Mouse (Mus musculus) ovary, postnatal 14 days (tissue): ENCODE data around the gene Nr1h4.
"Not testable (repeated sequence)": the region's sequence is repeated elsewhere in the genome, so short reads cannot be mapped to it uniquely, and the experiment has no call there.

Source experiments
- DNase-seq: peaks from one replicate; pipeline ENCODE4 v3.0.0; 2022; ENCODE audit warnings: low spot score

Nr1h4 gene

GRCm38 (mm10) chr10:89532929-89533727 is at the start of gene Nr1h4:
Gene Nr1h4 (minus strand): TSS chr10:89533585.
- DNase-seq, result peak; percentile 21

GRCm38 (mm10) chr10:89578801-89579200 is 45.4 kb upstream of the Nr1h4 start:
- DNase-seq, result no peak

GRCm38 (mm10) chr10:89577666-89578065 is 44.3 kb upstream of the Nr1h4 start:
- DNase-seq, result no peak

GRCm38 (mm10) chr10:89573421-89573820 is 40.0 kb upstream of the Nr1h4 start:
- no peak for DNase-seq

- DNase-seq, result no peak
Measured at GRCm38 (mm10) chr10:89572946-89573345, 39.6 kb upstream of the Nr1h4 start.

- DNase-seq, result no peak
Measured at GRCm38 (mm10) chr10:89567391-89567790, 34.0 kb upstream of the Nr1h4 start.

- no peak for DNase-seq
Measured at GRCm38 (mm10) chr10:89565301-89566022, 32.1 kb upstream of the Nr1h4 start.

- no peak for DNase-seq
Measured at GRCm38 (mm10) chr10:89562113-89562512, 28.7 kb upstream of the Nr1h4 start.

GRCm38 (mm10) chr10:89559351-89559750 is 26.0 kb upstream of the Nr1h4 start:
- DNase-seq, result no peak

GRCm38 (mm10) chr10:89554885-89555284 is 21.5 kb upstream of the Nr1h4 start:
- not testable (repeated sequence) for DNase-seq

- DNase-seq, result not testable (repeated sequence)
Measured at GRCm38 (mm10) chr10:89553855-89554254, 20.5 kb upstream of the Nr1h4 start.

- no peak for DNase-seq
Measured at GRCm38 (mm10) chr10:89553015-89553414, 19.6 kb upstream of the Nr1h4 start.

GRCm38 (mm10) chr10:89551657-89552056 is 18.3 kb upstream of the Nr1h4 start:
- no peak for DNase-seq

GRCm38 (mm10) chr10:89548028-89548427 is 14.6 kb upstream of the Nr1h4 start:
- DNase-seq, result no peak

GRCm38 (mm10) chr10:89546989-89547388 is 13.6 kb upstream of the Nr1h4 start:
- no peak for DNase-seq

GRCm38 (mm10) chr10:89543867-89544266 is 10.5 kb upstream of the Nr1h4 start:
- no peak for DNase-seq

- DNase-seq, result no peak
Measured at GRCm38 (mm10) chr10:89542321-89542720, 8.9 kb upstream of the Nr1h4 start.

- no peak for DNase-seq
Measured at GRCm38 (mm10) chr10:89532451-89532850, 934 bp downstream of the Nr1h4 start.

GRCm38 (mm10) chr10:89531976-89532375 is 1.4 kb downstream of the Nr1h4 start:
- no peak for DNase-seq

- DNase-seq, result no peak
Measured at GRCm38 (mm10) chr10:89531194-89531634, 2.2 kb downstream of the Nr1h4 start.

GRCm38 (mm10) chr10:89527054-89527453 is 6.3 kb downstream of the Nr1h4 start:
- no peak for DNase-seq

GRCm38 (mm10) chr10:89525823-89526222 is 7.6 kb downstream of the Nr1h4 start:
- DNase-seq, result no peak

GRCm38 (mm10) chr10:89522481-89522880 is 10.9 kb downstream of the Nr1h4 start:
- no peak for DNase-seq
